Mouse (Mus musculus): ENCODE results near the gene Chmp4b.

GRCm38 (mm10) chr2:154670741-154671140, 19.2 kb downstream of the Chmp4b start:
- no peak for TF ChIP-seq CTCF (IDR thresholded peaks at IDR 0.05; ENCODE audit: low read depth, low read length)
- no peak for TF ChIP-seq POLR2A (IDR thresholded peaks at IDR 0.05; ENCODE audit: borderline replicate concordance, low read depth, low read length)
